Mouse (Mus musculus) cerebellum, postnatal 4 days (tissue): ENCODE data around the gene Cryba4.

Experiments used
- DNase-seq, 2 experiments: peaks; one replicate each; pipeline ENCODE4 v3.0.0; 2022; ENCODE audit warnings: low spot score in 2 of 2, mixed read lengths in 1 of 2

Gene Cryba4

GRCm38 (mm10) chr5:112286608-112286983, 34.3 kb upstream of the Cryba4 start:
- no peak for DNase-seq

- DNase-seq: no peak
Measured at GRCm38 (mm10) chr5:112285548-112286085, 33.3 kb upstream of the Cryba4 start.

- no peak for DNase-seq
Measured at GRCm38 (mm10) chr5:112284203-112284582, 31.9 kb upstream of the Cryba4 start.

- no peak for DNase-seq
Measured at GRCm38 (mm10) chr5:112283543-112284202, 31.4 kb upstream of the Cryba4 start.

- DNase-seq: no peak
Measured at GRCm38 (mm10) chr5:112282780-112283482, 30.6 kb upstream of the Cryba4 start.

- no peak for DNase-seq
Measured at GRCm38 (mm10) chr5:112282123-112282779, 29.9 kb upstream of the Cryba4 start.

- no peak for DNase-seq
Measured at GRCm38 (mm10) chr5:112281676-112282075, 29.4 kb upstream of the Cryba4 start.

- DNase-seq: no peak
Measured at GRCm38 (mm10) chr5:112280863-112281660, 28.7 kb upstream of the Cryba4 start.

GRCm38 (mm10) chr5:112280151-112280550, 27.8 kb upstream of the Cryba4 start:
- DNase-seq: no peak

GRCm38 (mm10) chr5:112279181-112280021, 27.1 kb upstream of the Cryba4 start:
- DNase-seq: no peak

- DNase-seq: no peak
Measured at GRCm38 (mm10) chr5:112277906-112278470, 25.7 kb upstream of the Cryba4 start.

- no peak for DNase-seq
Measured at GRCm38 (mm10) chr5:112276907-112277348, 24.6 kb upstream of the Cryba4 start.

GRCm38 (mm10) chr5:112276267-112276873, 24.1 kb upstream of the Cryba4 start, which contains the start of gene Tpst2:
Tpst2 (plus strand) TSS chr5:112276691.
- DNase-seq: peak; percentile 99

- no peak for DNase-seq
Measured at GRCm38 (mm10) chr5:112275021-112275804, 22.9 kb upstream of the Cryba4 start.

GRCm38 (mm10) chr5:112273746-112274463, 21.6 kb upstream of the Cryba4 start:
- no peak for DNase-seq

- DNase-seq: no peak
Measured at GRCm38 (mm10) chr5:112272934-112273333, 20.6 kb upstream of the Cryba4 start.

- peak in 1 of 2 experiments; percentile 52 for DNase-seq
Measured at GRCm38 (mm10) chr5:112270764-112271541, 18.6 kb upstream of the Cryba4 start.
